24 mouse cellular contexts compared by ENCODE assay signal in the genomic region with DNA sequence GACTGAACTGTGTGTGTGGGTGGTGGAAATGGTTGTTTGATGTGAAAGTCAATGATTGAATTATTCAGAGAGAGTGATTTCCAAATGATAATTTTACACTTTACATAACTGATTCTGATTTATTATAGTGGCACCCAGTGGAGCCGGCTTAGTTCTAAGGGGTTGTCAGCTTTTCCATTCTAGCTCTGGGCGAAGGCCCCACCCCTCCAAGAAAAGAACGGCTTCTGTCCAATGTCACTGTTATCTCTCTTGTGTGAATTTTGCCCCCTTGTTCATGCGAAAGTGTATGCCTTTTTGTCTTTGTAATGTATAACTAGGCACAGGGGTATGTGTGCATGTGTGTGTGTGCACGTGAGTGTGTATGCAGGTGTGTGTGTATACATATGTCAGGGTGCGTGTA.
"Had no signal": no experiment of that assay in that cellular context is flagged by ENCODE, and none has a peak within 500 bp of the region (broad histone marks: within the 10 kb centered on the region; RNA-seq: fewer than 3 reads in every experiment).

No protein-coding gene starts in this region.

- H3K36me3 ChIP-seq: heart, embryonic 13.5 days; heart, embryonic 15.5 days; hindbrain, embryonic 10.5 days; hindbrain, embryonic 12.5 days; limb, embryonic 13.5 days; limb, embryonic 15.5 days; liver, embryonic 12.5 days had no signal

- H3K4me1 ChIP-seq: limb, embryonic 15.5 days; liver, embryonic 12.5 days had no signal

- H3K27ac ChIP-seq: gastrocnemius, adult 2 months; heart, embryonic 13.5 days; heart, embryonic 15.5 days; hindbrain, embryonic 10.5 days; hindbrain, embryonic 12.5 days; hindbrain, embryonic 14.5 days; left cerebral cortex, adult 2 months; limb, embryonic 13.5 days; limb, embryonic 15.5 days; liver, embryonic 12.5 days had no signal

- H3K27me3 ChIP-seq: heart, embryonic 13.5 days; heart, embryonic 15.5 days; hindbrain, embryonic 12.5 days; limb, embryonic 13.5 days; limb, embryonic 15.5 days; liver, embryonic 12.5 days had no signal

- H3K4me3 ChIP-seq: gastrocnemius, adult 2 months; heart, embryonic 13.5 days; heart, embryonic 15.5 days; hindbrain, embryonic 10.5 days; hindbrain, embryonic 12.5 days; left cerebral cortex, adult 2 months; limb, embryonic 13.5 days; limb, embryonic 15.5 days; liver, embryonic 12.5 days had no signal

- ATAC-seq: forebrain, embryonic 16.5 days; hindbrain, embryonic 16.5 days; inflammation-experienced regulatory T-cells, adult 6 months; intestine, postnatal 0 days; liver, embryonic 12.5 days had no signal

- DNase-seq: gastrocnemius, adult 2 months; gastrocnemius, postnatal 10 days; gastrocnemius, postnatal 25 days; heart, postnatal 4 days; kidney, adult 18-20 months; kidney, adult 8-10 months; kidney, postnatal 10 days; kidney, postnatal 25 days; kidney, postnatal 4 days; layer of hippocampus, adult 9-11 months had no signal

- H3K9ac ChIP-seq: heart, embryonic 13.5 days; heart, embryonic 15.5 days; hindbrain, embryonic 12.5 days; hindbrain, embryonic 14.5 days; limb, embryonic 13.5 days; limb, embryonic 15.5 days; liver, embryonic 12.5 days had no signal

- H3K4me2 ChIP-seq: heart, embryonic 11.5 days; heart, embryonic 13.5 days; heart, embryonic 15.5 days; hindbrain, embryonic 12.5 days; hindbrain, embryonic 14.5 days; limb, embryonic 13.5 days; limb, embryonic 15.5 days; liver, embryonic 12.5 days had no signal

- H3K9me3 ChIP-seq: heart, embryonic 13.5 days; heart, embryonic 15.5 days; hindbrain, embryonic 10.5 days; hindbrain, embryonic 12.5 days; limb, embryonic 13.5 days; limb, embryonic 15.5 days; liver, embryonic 12.5 days had no signal
